Mouse (Mus musculus): Measurements from ENCODE around the gene Gm21885.

DNA sequence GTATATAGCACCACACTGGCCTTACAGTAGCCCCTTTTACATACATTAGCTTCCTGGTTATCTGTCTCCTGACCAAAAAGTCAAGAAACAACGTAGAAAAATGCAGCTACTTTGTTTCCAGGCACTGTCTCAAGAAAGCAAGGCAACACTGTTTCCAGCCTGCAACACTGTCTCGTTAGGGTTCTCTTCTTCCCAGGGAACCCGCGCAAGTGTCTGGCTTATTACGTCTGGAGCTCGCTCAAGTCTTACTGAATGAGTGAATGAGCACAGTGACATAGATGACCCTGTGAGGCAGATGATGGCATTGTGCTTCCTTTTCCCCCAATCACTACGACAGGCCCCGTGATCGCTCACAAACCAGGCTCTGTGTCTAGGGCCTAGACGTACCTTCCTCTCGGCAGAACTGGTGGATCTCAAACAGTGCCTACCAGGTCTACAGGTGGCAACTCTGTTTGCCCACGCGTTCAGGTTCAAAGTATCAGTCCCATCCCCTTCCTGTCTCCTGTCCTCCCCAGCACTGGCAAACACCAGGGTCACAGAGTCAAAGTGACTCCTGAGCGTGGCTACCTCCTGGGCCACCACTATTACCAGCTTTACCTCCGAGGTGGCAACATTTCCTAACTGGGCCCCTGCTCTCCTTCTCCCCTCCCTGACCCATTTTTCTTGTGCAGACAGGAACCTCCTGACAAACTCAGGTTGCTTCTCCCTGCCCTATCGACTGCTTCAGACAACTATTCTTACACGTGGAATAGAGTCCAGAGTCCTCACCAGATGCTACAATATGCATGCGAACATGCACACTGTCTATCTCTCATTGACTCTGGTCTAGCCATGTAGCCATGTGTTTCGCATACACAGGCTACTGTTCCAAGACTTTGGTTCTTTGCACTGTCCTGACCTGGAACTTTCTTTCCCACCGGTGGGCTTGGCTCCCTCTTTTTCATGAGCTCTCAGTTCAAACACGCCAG lies 8.4 kb upstream of the Gm21885 start:
- TF ChIP-seq CTCF (IDR thresholded peaks at IDR 0.05) (no peak), EP300 (IDR thresholded peaks at IDR 0.05) (no peak)
